Mouse (Mus musculus) liver, postnatal 0 days (tissue): ENCODE measurements at regions not wholly inside any gene's neighbourhood (a gene's known extent, or its start where the extent isn't known, plus 50 kb on each side); places are given as distances from the start of the nearest gene placed in this dataset.

Experiments
- CTCF ChIP-seq: sonication (generic); IDR thresholded peaks from 2 replicates; pipeline ENCODE4 v1.5.1; 2016; ENCODE audit warnings: antibody characterized with exemption, low read depth
- EP300 ChIP-seq: IDR thresholded peaks from 2 replicates; pipeline ENCODE4 v1.6.1; 2016; ENCODE audit warnings: antibody characterized with exemption, low read depth, mild to moderate bottlenecking

- no peak for TF ChIP-seq CTCF
- no peak for TF ChIP-seq EP300
Observed at GRCm38 (mm10) chr11:31731459-31731858, 59.8 kb upstream of the Bod1 start.
